Mouse (Mus musculus): ENCODE data around the gene 1700010B08Rik.

Gene 1700010B08Rik

DNA sequence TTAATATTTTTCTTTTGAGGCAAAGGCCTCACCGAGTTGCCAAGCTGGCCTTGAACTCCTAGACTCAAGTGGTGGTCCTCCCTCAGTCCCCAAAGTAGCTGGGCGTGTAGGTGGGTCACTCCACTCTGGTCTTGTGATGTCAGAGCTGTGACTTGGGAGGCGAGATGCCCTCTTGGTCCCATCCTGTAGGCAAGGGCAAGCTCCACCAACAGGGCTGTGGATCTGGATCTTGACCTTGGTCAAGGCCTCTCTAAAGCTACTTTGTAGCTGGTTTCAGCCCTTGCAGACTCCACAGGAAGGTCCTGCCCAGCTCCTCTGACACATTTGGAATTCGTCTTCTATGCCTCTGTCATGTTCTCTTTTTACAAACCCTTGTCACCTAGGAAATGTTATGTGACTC is 6.6 kb downstream of the 1700010B08Rik start:
- Histone ChIP-seq H3K4me1 (replicated peaks; ENCODE audit: low read depth, low read length) (no peaks in the 10 kb centered on the region), H3K9me3 (ENCODE audit: low read length) (no peaks in the 10 kb centered on the region), H3K36me3 (ENCODE audit: insufficient read depth, low read length) (no peaks in the 10 kb centered on the region), H3K4me3 (replicated peaks; ENCODE audit: low read length) (no peak overlapping the region), H3K27me3 (ENCODE audit: insufficient read depth, low read length) (no peaks in the 10 kb centered on the region)
- TF ChIP-seq POU5F1 (IDR thresholded peaks at IDR 0.05; ENCODE audit: borderline replicate concordance, low read length): no peak
- TF ChIP-seq CTCF (conservative IDR thresholded peaks at IDR 0.05; ENCODE audit: low read length): no peak
- no peak for TF ChIP-seq NANOG (IDR thresholded peaks at IDR 0.05; ENCODE audit: borderline replicate concordance, low read length)

GRCm38 (mm10) chr2:173730444-173730966 is 11.3 kb downstream of the 1700010B08Rik start:
- H3K36me3 ChIP-seq (ENCODE audit: insufficient read depth, low read length): no peaks in the 10 kb centered on the region
- no peak overlapping the region for H3K4me3 ChIP-seq (replicated peaks; ENCODE audit: low read length)
- H3K4me1 ChIP-seq (replicated peaks; ENCODE audit: low read depth, low read length): no peaks in the 10 kb centered on the region
- no peak for TF ChIP-seq CTCF (conservative IDR thresholded peaks at IDR 0.05; ENCODE audit: low read length)
- no peak for TF ChIP-seq POU5F1 (IDR thresholded peaks at IDR 0.05; ENCODE audit: borderline replicate concordance, low read length)
- TF ChIP-seq NANOG (IDR thresholded peaks at IDR 0.05; ENCODE audit: borderline replicate concordance, low read length): no peak
- no peaks in the 10 kb centered on the region for H3K27me3 ChIP-seq (ENCODE audit: insufficient read depth, low read length)
- no peaks in the 10 kb centered on the region for H3K9me3 ChIP-seq (ENCODE audit: low read length)

DNA sequence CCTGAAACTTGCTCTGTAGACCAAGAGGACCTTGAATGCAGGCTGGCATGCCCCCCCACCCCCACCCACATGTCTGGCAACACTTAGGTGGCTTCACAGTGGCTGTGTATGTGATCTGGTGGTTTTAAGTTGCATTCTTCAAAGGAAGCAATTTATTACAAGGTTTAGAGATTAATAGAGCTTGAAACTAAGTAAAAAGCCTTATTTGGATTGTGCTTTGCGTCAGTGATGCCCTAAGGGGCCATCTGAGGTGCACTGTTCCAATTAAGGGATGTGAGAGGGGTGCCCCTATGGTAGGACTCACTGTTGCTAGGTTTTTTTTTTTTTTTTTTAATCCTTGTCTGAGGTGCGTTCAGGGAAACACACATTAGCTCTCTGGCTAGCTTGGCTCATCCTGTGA is 15.2 kb downstream of the 1700010B08Rik start:
- Histone ChIP-seq H3K4me1 (replicated peaks; ENCODE audit: low read depth, low read length) (peaks cover 16% of the 10 kb centered on the region), H3K9me3 (ENCODE audit: low read length) (no peaks in the 10 kb centered on the region), H3K27me3 (ENCODE audit: insufficient read depth, low read length) (no peaks in the 10 kb centered on the region), H3K4me3 (replicated peaks; ENCODE audit: low read length) (no peak overlapping the region), H3K36me3 (ENCODE audit: insufficient read depth, low read length) (peaks cover 11% of the 10 kb centered on the region)
- TF ChIP-seq CTCF (conservative IDR thresholded peaks at IDR 0.05; ENCODE audit: low read length) (no peak), NANOG (IDR thresholded peaks at IDR 0.05; ENCODE audit: borderline replicate concordance, low read length) (no peak), POU5F1 (IDR thresholded peaks at IDR 0.05; ENCODE audit: borderline replicate concordance, low read length) (no peak)

- Histone ChIP-seq H3K4me1 (replicated peaks; ENCODE audit: low read depth, low read length) (peaks cover 20% of the 10 kb centered on the region), H3K27me3 (ENCODE audit: insufficient read depth, low read length) (no peaks in the 10 kb centered on the region), H3K4me3 (replicated peaks; ENCODE audit: low read length) (peak within 1 kb of the TSS; percentile 94), H3K36me3 (ENCODE audit: insufficient read depth, low read length) (peaks cover 26% of the 10 kb centered on the region), H3K9me3 (ENCODE audit: low read length) (no peaks in the 10 kb centered on the region)
- TF ChIP-seq CTCF (conservative IDR thresholded peaks at IDR 0.05; ENCODE audit: low read length) (no peak), NANOG (IDR thresholded peaks at IDR 0.05; ENCODE audit: borderline replicate concordance, low read length) (no peak), POU5F1 (IDR thresholded peaks at IDR 0.05; ENCODE audit: borderline replicate concordance, low read length) (no peak)
These were observed 18.2 kb downstream of the 1700010B08Rik start, which contains the start of gene Vapb for GRCm38 (mm10) chr2:173737222-173737989. TSS of gene Vapb (plus strand) at chr2:173737511.

- peaks cover 26% of the 10 kb centered on the region for H3K36me3 ChIP-seq (ENCODE audit: insufficient read depth, low read length)
- H3K4me1 ChIP-seq (replicated peaks; ENCODE audit: low read depth, low read length): peaks cover 20% of the 10 kb centered on the region
- no peaks in the 10 kb centered on the region for H3K9me3 ChIP-seq (ENCODE audit: low read length)
- H3K27me3 ChIP-seq (ENCODE audit: insufficient read depth, low read length): no peaks in the 10 kb centered on the region
- H3K4me3 ChIP-seq (replicated peaks; ENCODE audit: low read length): peak overlapping the region; percentile 94
- TF ChIP-seq NANOG (IDR thresholded peaks at IDR 0.05; ENCODE audit: borderline replicate concordance, low read length): no peak
- TF ChIP-seq POU5F1 (IDR thresholded peaks at IDR 0.05; ENCODE audit: borderline replicate concordance, low read length): no peak
- no peak for TF ChIP-seq CTCF (conservative IDR thresholded peaks at IDR 0.05; ENCODE audit: low read length)
These were observed 19.0 kb downstream of the 1700010B08Rik start for GRCm38 (mm10) chr2:173738232-173738631.

- no peaks in the 10 kb centered on the region for H3K27me3 ChIP-seq (ENCODE audit: insufficient read depth, low read length)
- TF ChIP-seq NANOG (IDR thresholded peaks at IDR 0.05; ENCODE audit: borderline replicate concordance, low read length) (no peak), CTCF (conservative IDR thresholded peaks at IDR 0.05; ENCODE audit: low read length) (no peak), POU5F1 (IDR thresholded peaks at IDR 0.05; ENCODE audit: borderline replicate concordance, low read length) (no peak)
- H3K9me3 ChIP-seq (ENCODE audit: low read length): no peaks in the 10 kb centered on the region
- no peak overlapping the region for H3K4me3 ChIP-seq (replicated peaks; ENCODE audit: low read length)
- peaks cover 29% of the 10 kb centered on the region for H3K36me3 ChIP-seq (ENCODE audit: insufficient read depth, low read length)
- H3K4me1 ChIP-seq (replicated peaks; ENCODE audit: low read depth, low read length): peaks cover 23% of the 10 kb centered on the region
These were observed 19.9 kb downstream of the 1700010B08Rik start for GRCm38 (mm10) chr2:173739107-173739506.

DNA sequence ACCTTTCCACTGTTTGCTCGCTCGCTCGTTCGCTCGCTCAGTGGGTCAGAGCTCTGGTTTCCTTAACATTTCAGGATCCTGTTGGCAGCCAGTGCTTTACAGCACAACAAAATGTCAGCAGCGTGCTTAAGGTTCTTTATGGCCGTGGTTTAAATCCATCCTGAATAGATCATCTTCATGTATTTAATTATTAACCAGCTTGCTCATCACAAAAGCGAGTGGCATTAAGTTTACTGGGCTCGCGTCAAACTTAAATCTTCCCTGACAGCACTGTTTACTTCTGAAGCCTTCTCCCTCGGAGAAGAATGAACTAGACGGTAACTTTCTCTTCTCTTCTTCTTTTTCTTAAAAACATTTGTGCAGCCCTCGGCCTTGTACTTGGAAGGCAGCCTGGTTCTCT is 22.9 kb downstream of the 1700010B08Rik start:
- H3K4me1 ChIP-seq (replicated peaks; ENCODE audit: low read depth, low read length): peaks cover 27% of the 10 kb centered on the region
- peaks cover 30% of the 10 kb centered on the region for H3K36me3 ChIP-seq (ENCODE audit: insufficient read depth, low read length)
- H3K9me3 ChIP-seq (ENCODE audit: low read length): no peaks in the 10 kb centered on the region
- no peaks in the 10 kb centered on the region for H3K27me3 ChIP-seq (ENCODE audit: insufficient read depth, low read length)
- H3K4me3 ChIP-seq (replicated peaks; ENCODE audit: low read length): no peak overlapping the region
- TF ChIP-seq NANOG (IDR thresholded peaks at IDR 0.05; ENCODE audit: borderline replicate concordance, low read length) (no peak), CTCF (conservative IDR thresholded peaks at IDR 0.05; ENCODE audit: low read length) (no peak), POU5F1 (IDR thresholded peaks at IDR 0.05; ENCODE audit: borderline replicate concordance, low read length) (no peak)

DNA sequence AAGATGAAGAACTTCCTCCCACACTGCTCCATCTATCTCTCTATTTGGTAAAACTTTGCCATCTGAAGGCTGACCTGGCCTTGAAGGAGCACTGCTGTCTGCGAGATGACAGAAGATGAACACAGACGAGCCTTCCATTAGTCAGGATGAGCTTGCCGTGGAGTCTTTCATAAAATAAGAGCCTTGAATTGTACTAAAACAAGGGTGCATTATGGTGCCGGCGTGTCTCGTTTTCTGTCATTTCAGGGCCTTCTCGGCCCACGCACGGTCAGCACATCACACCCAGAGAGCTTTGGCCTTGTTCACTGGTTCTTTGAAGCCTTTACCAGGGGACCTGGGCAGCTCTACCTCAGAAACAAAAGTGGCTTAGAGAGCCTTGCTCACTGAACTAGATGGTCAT is 23.5 kb downstream of the 1700010B08Rik start:
- no peaks in the 10 kb centered on the region for H3K9me3 ChIP-seq (ENCODE audit: low read length)
- H3K27me3 ChIP-seq (ENCODE audit: insufficient read depth, low read length): no peaks in the 10 kb centered on the region
- H3K4me3 ChIP-seq (replicated peaks; ENCODE audit: low read length): no peak overlapping the region
- peaks cover 34% of the 10 kb centered on the region for H3K4me1 ChIP-seq (replicated peaks; ENCODE audit: low read depth, low read length)
- peaks cover 30% of the 10 kb centered on the region for H3K36me3 ChIP-seq (ENCODE audit: insufficient read depth, low read length)
- TF ChIP-seq POU5F1 (IDR thresholded peaks at IDR 0.05; ENCODE audit: borderline replicate concordance, low read length): no peak
- TF ChIP-seq NANOG (IDR thresholded peaks at IDR 0.05; ENCODE audit: borderline replicate concordance, low read length): no peak
- no peak for TF ChIP-seq CTCF (conservative IDR thresholded peaks at IDR 0.05; ENCODE audit: low read length)
